Mouse (Mus musculus) bone marrow, adult 2 months (tissue): ENCODE data around the gene Tfip11.

ENCODE experiments used
- CTCF ChIP-seq: fragments of 200-500 bp; IDR thresholded peaks from 2 replicates; pipeline ENCODE4 v1.5.1; 2011; ENCODE audit warnings: low read length, control low read depth; ENCODE audit not compliant: control insufficient read depth, insufficient read depth
- POLR2A ChIP-seq: fragments of 200-500 bp; IDR thresholded peaks from 2 replicates; pipeline ENCODE4 v1.6.1; 2011; ENCODE audit warnings: low read depth, mild to moderate bottlenecking, control low read depth, low read length, borderline replicate concordance; ENCODE audit not compliant: control insufficient read depth

- no peak for TF ChIP-seq CTCF
- no peak for TF ChIP-seq POLR2A
Measured at GRCm38 (mm10) chr5:112337004-112337403, 10.8 kb downstream of the Tfip11 start.
